Comparison of ENCODE assay signal across 14 mouse cellular contexts in genomic region chr2:150735756-150736576, GRCm38 (mm10). TPM values are rescaled to one million over a fixed set of nuclear protein-coding genes. Genes with fewer than 3 reads are reported as not detected.
A peak's percentile ranks its signal among the peaks of the same experiment; 100 is the strongest.
DNase-seq lines count a peak whose midpoint lies in the region; ATAC-seq and TF ChIP-seq lines count a peak whose summit lies in the region.
"Had no signal": no experiment of that assay in that cellular context is flagged by ENCODE, and none has a peak within 500 bp of the region (broad histone marks: within the 10 kb centered on the region; RNA-seq: fewer than 3 reads in every experiment).

No protein-coding gene starts in this region.

- H3K4me3 ChIP-seq in layer of hippocampus, adult 2 months, result no peak overlapping the region
- no peak overlapping the region for H3K4me3 ChIP-seq in forebrain, embryonic 12.5 days (replicated peaks)
- H3K4me3 ChIP-seq: heart, embryonic 13.5 days; limb, embryonic 12.5 days had no signal

- no peak overlapping the region for H3K9ac ChIP-seq in forebrain, embryonic 12.5 days
- H3K9ac ChIP-seq: heart, embryonic 13.5 days; limb, embryonic 12.5 days had no signal

- no peaks in the 10 kb centered on the region for H3K36me3 ChIP-seq in forebrain, embryonic 12.5 days (replicated peaks)
- H3K36me3 ChIP-seq: heart, embryonic 13.5 days; limb, embryonic 12.5 days had no signal

- 18% methylated on average over 11 of the region's 11 CpGs for WGBS in forebrain, embryonic 12.5 days

- peak overlapping the region; percentile 43 for H3K4me2 ChIP-seq in forebrain, embryonic 12.5 days
- H3K4me2 ChIP-seq: heart, embryonic 13.5 days; limb, embryonic 12.5 days had no signal

- peak; percentile 97 for ATAC-seq in forebrain, embryonic 12.5 days (ENCODE audit: low FRiP score)

- peak; percentile 41 for TF ChIP-seq CTCF in layer of hippocampus, adult 2 months (conservative IDR thresholded peaks at IDR 0.05)

- peaks cover 7% of the 10 kb centered on the region for H3K4me1 ChIP-seq in forebrain, embryonic 12.5 days
- H3K4me1 ChIP-seq: heart, embryonic 13.5 days; limb, embryonic 12.5 days had no signal

- H3K27ac ChIP-seq in layer of hippocampus, adult 2 months, result no peak overlapping the region
- H3K27ac ChIP-seq in forebrain, embryonic 12.5 days, result peak overlapping the region; percentile 70; the same call in 1 of the 2 replicates
- H3K27ac ChIP-seq: heart, embryonic 13.5 days; limb, embryonic 12.5 days had no signal

- 0 out of 2 replicates have a peak, but pooled peaks cover 3% of the 10 kb centered on the region for H3K27me3 ChIP-seq in forebrain, embryonic 12.5 days
- H3K27me3 ChIP-seq: heart, embryonic 13.5 days; limb, embryonic 12.5 days had no signal

- no peaks in the 10 kb centered on the region for H3K9me3 ChIP-seq in forebrain, embryonic 12.5 days
- H3K9me3 ChIP-seq: heart, embryonic 13.5 days; limb, embryonic 12.5 days had no signal

- DNase-seq in layer of hippocampus, adult 2 months (ENCODE audit: low spot score in 2 of 2), result no peak
- DNase-seq in layer of hippocampus, adult 11-12 months (ENCODE audit: low spot score), result no peak
- peak; percentile 65 for DNase-seq in mesoderm, embryonic 11.5 days (ENCODE audit: low read depth, low spot score)
- DNase-seq in retina, postnatal 1 day, result peak; percentile 90
- no peak for DNase-seq in thymus, postnatal 36 days
- DNase-seq in B cell, adult 2 months, result no peak
- DNase-seq in spleen, postnatal 36 days (ENCODE audit: low spot score in 2 of 2), result no peak
- DNase-seq: cerebellum, adult 8-10 months; kidney, postnatal 36 days; lung, postnatal 14 days had no signal

RNA-seq across cellular contexts. Expression of gene Entpd6, which starts 12.9 kb away (rescaled TPM):
- total RNA-seq in layer of hippocampus, adult 2 months (2021), result 10 to 100 TPM; 65.5 to 68.9 TPM
- 29.5 and 29.6 TPM in 2 replicates for polyA plus RNA-seq in forebrain, embryonic 12.5 days (2016; fragmentation: Nextera tagmentation; extraction: Ambion mirVana)

RNA-seq across cellular contexts. Expression of gene Vsx1, which starts 46.8 kb away (rescaled TPM):
- total RNA-seq in layer of hippocampus, adult 2 months (2021), result under 1 TPM in 1 of 2 experiments, not detected in 1; 0.12 TPM
- 0.06 and 0.11 TPM in 2 replicates for polyA plus RNA-seq in forebrain, embryonic 12.5 days (2016; fragmentation: Nextera tagmentation; extraction: Ambion mirVana)
- polyA plus RNA-seq: C2C12; heart, embryonic 13.5 days; limb, embryonic 12.5 days had no signal

RNA-seq across cellular contexts. Expression of gene Pygb, which starts 50.6 kb away (rescaled TPM):
- 100 to 1,000 TPM; 203 to 212 TPM for total RNA-seq in layer of hippocampus, adult 2 months (2021)
- polyA plus RNA-seq in forebrain, embryonic 12.5 days (2016; fragmentation: Nextera tagmentation; extraction: Ambion mirVana), result 81.6 and 86.3 TPM in 2 replicates

Comparison
In these comparisons a context has a peak if more than half of its experiments do, and no peak if none do; other contexts are left out.
1. DNase-seq: peak in mesoderm, embryonic 11.5 days (single experiment) and retina, postnatal 1 day (single experiment); none in layer of hippocampus, adult 2 months (0 of 2), layer of hippocampus, adult 11-12 months (single experiment), thymus, postnatal 36 days (0 of 2), B cell, adult 2 months (0 of 2) and spleen, postnatal 36 days (0 of 2).